Mouse (Mus musculus) mouse trophoblast stem cell (cell line): ENCODE data around the gene Mapk8.

Source experiments
- in situ Hi-C, 2 experiments: fragments of 300-500 bp; cut with MseI, MboI; formaldehyde crosslinking; loops; 2 replicates in 1 of 2; 3 replicates in 1 of 2; pipeline ENCODE4 v1.15.1; 2025

The Mapk8 gene

GRCm38 (mm10) chr14:33398065-33398860, 48.7 kb downstream of the Mapk8 start:
- in situ Hi-C loops = no loop called here

GRCm38 (mm10) chr14:33380830-33381457, 66.0 kb downstream of the Mapk8 start:
- in situ Hi-C loops = no loop called here

- in situ Hi-C loops = no loop called here
Measured at GRCm38 (mm10) chr14:33378723-33379122, 68.2 kb downstream of the Mapk8 start.

- in situ Hi-C loops = no loop called here
Measured at GRCm38 (mm10) chr14:33377211-33377610, 69.7 kb downstream of the Mapk8 start.

GRCm38 (mm10) chr14:33374089-33374488, 72.9 kb downstream of the Mapk8 start:
- in situ Hi-C loops = no loop called here

GRCm38 (mm10) chr14:33373271-33373670, 73.7 kb downstream of the Mapk8 start:
- in situ Hi-C loops = no loop called here

- in situ Hi-C loops = no loop called here
Measured at GRCm38 (mm10) chr14:33371248-33371647, 75.7 kb downstream of the Mapk8 start.

- in situ Hi-C loops = no loop called here
Measured at GRCm38 (mm10) chr14:33370056-33370455, 76.9 kb downstream of the Mapk8 start.

GRCm38 (mm10) chr14:33369375-33369774, 77.6 kb downstream of the Mapk8 start:
- in situ Hi-C loops = no loop called here

- in situ Hi-C loops = no loop called here
Measured at GRCm38 (mm10) chr14:33366891-33367777, 79.8 kb downstream of the Mapk8 start.

GRCm38 (mm10) chr14:33364061-33364460, 82.9 kb downstream of the Mapk8 start:
- in situ Hi-C loops = no loop called here

GRCm38 (mm10) chr14:33363611-33364010, 83.3 kb downstream of the Mapk8 start:
- in situ Hi-C loops = no loop called here

GRCm38 (mm10) chr14:33362807-33363206, 84.2 kb downstream of the Mapk8 start:
- in situ Hi-C loops = no loop called here

- in situ Hi-C loops = no loop called here
Measured at GRCm38 (mm10) chr14:33362122-33362521, 84.8 kb downstream of the Mapk8 start.

GRCm38 (mm10) chr14:33361546-33361945, 85.4 kb downstream of the Mapk8 start:
- in situ Hi-C loops = no loop called here

GRCm38 (mm10) chr14:33358891-33359290, 88.1 kb downstream of the Mapk8 start:
- in situ Hi-C loops = no loop called here

GRCm38 (mm10) chr14:33357600-33358368, 89.2 kb downstream of the Mapk8 start:
- in situ Hi-C loops = no loop called here

- in situ Hi-C loops = no loop called here
Measured at GRCm38 (mm10) chr14:33355276-33355675, 91.7 kb downstream of the Mapk8 start.

GRCm38 (mm10) chr14:33352890-33353289, 94.1 kb downstream of the Mapk8 start:
- in situ Hi-C loops = no loop called here

- in situ Hi-C loops = no loop called here
Measured at GRCm38 (mm10) chr14:33351984-33352722, 94.8 kb downstream of the Mapk8 start.

- in situ Hi-C loops = no loop called here
Measured at GRCm38 (mm10) chr14:33351019-33351418, 95.9 kb downstream of the Mapk8 start.
